Mouse (Mus musculus) megakaryocyte, embryonic 14.5 days (primary cell): ENCODE data around the gene Frem2.

Experiments
- FLI1 ChIP-seq: IDR thresholded peaks from 2 replicates; pipeline ENCODE4 v1.6.1; 2012; ENCODE audit warnings: low read length, inconsistent platforms, mixed read lengths
- GATA1 ChIP-seq: IDR thresholded peaks from 3 replicates; pipeline ENCODE4 v1.6.1; 2012; ENCODE audit warnings: mixed read lengths, low read length, inconsistent platforms, borderline replicate concordance

GRCm38 (mm10) chr3:53571663-53572062, 85.5 kb downstream of the Frem2 start:
- TF ChIP-seq FLI1 (no peak), GATA1 (no peak)
